Mouse (Mus musculus) ES-E14 (cell line): ENCODE data around the gene Dnah6. TPM values are rescaled to one million over a fixed set of nuclear protein-coding genes. Genes with fewer than 3 reads are reported as not detected.

Source experiments
- DNase-seq: peaks from one replicate; pipeline ENCODE4 v3.0.0-alpha.2; 2013; ENCODE audit warnings: low read depth, low spot score
- H3K27ac ChIP-seq: 2 replicates; pipeline ENCODE4 v1.5.1; 2012; ENCODE audit warnings: low read depth, mild to moderate bottlenecking, low read length, moderate library complexity, mixed read lengths; ENCODE audit not compliant: poor library complexity, insufficient read depth, severe bottlenecking
- H3K36me3 ChIP-seq: 2 replicates; pipeline ENCODE4 v1.6.1; 2012; ENCODE audit warnings: mild to moderate bottlenecking, low read length, moderate library complexity, mixed read lengths; ENCODE audit not compliant: control insufficient read depth, poor library complexity, insufficient read depth, severe bottlenecking
- H3K4me1 ChIP-seq, 2 experiments: fragments of 150-350 bp in 1 of 2; sonication (generic) in 1 of 2; 2 replicates each; pipeline ENCODE4 v1.6.1; 2012; ENCODE audit warnings: low read length in 2 of 2, mild to moderate bottlenecking in 1 of 2, mixed read lengths in 1 of 2; ENCODE audit not compliant: control insufficient read depth in 2 of 2, insufficient read depth in 2 of 2, poor library complexity in 1 of 2
- H3K4me3 ChIP-seq, 2 experiments: fragments of 150-350 bp in 1 of 2; sonication (generic) in 1 of 2; 2 replicates each; pipeline ENCODE4 v1.5.1; 2012; ENCODE audit warnings: low read length in 2 of 2, low read depth in 1 of 2, mild to moderate bottlenecking in 1 of 2, mixed read lengths in 1 of 2; ENCODE audit not compliant: insufficient read depth in 1 of 2, poor library complexity in 1 of 2, severe bottlenecking in 1 of 2
- H3K9ac ChIP-seq: 2 replicates; pipeline ENCODE4 v1.6.1; 2012; ENCODE audit warnings: low read depth, mild to moderate bottlenecking, low read length, mixed read lengths; ENCODE audit not compliant: poor library complexity, insufficient read depth, severe bottlenecking
- H3K9me3 ChIP-seq: fragments of 150-350 bp; sonication (generic); 2 replicates; pipeline ENCODE4 v1.6.1; 2012; ENCODE audit warnings: low read depth, mild to moderate bottlenecking, low read length; ENCODE audit not compliant: control insufficient read depth, insufficient read depth
- CHD2 ChIP-seq: IDR thresholded peaks from 2 replicates; pipeline ENCODE4 v1.6.1; 2014; ENCODE audit warnings: mild to moderate bottlenecking, low read depth, low read length, inconsistent platforms
- HCFC1 ChIP-seq: IDR thresholded peaks from 2 replicates; pipeline ENCODE4 v1.6.1; 2012; ENCODE audit warnings: low read length, inconsistent platforms, borderline replicate concordance; ENCODE audit not compliant: insufficient read depth
- MAFK ChIP-seq: IDR thresholded peaks from 2 replicates; pipeline ENCODE4 v1.6.1; 2014; ENCODE audit warnings: mild to moderate bottlenecking, low read depth, low read length, inconsistent platforms; ENCODE audit not compliant: insufficient read depth
- ZC3H11A ChIP-seq: IDR thresholded peaks from 2 replicates; pipeline ENCODE4 v1.6.1; 2012; ENCODE audit warnings: low read depth, mild to moderate bottlenecking, inconsistent platforms, low read length, borderline replicate concordance
- ZNF384 ChIP-seq: IDR thresholded peaks from 2 replicates; pipeline ENCODE4 v1.6.1; 2012; ENCODE audit warnings: low read depth, low read length, inconsistent platforms
- in situ Hi-C, 2 experiments: fragments of 600-800 bp; cut with MboI; formaldehyde crosslinking; loops; one replicate each; pipeline ENCODE4 v1.15.1; 2025; ENCODE audit warnings: low sequenced_read_pairs in 2 of 2, inconsistent platforms in 1 of 2; ENCODE audit not compliant: unreplicated experiment in 2 of 2
- total RNA-seq: library from RNA; depleted of rRNA; stranded (reverse); fragments of 300-350 nt; gene quantifications from 2 replicates; pipeline ENCODE4 v1.2.3, GENCODE M21; 2012

The Dnah6 gene
- total RNA-seq, 1 experiment: 0.54 TPM

GRCm38 (mm10) chr6:73161338-73161737, 60.1 kb downstream of the Dnah6 start:
- Histone ChIP-seq H3K27ac (no peak overlapping the region), H3K4me1 (no peaks in the 10 kb centered on the region), H3K4me3 (no peak overlapping the region), H3K9ac (no peak overlapping the region), H3K36me3 (no peaks in the 10 kb centered on the region), H3K9me3 (no peaks in the 10 kb centered on the region)
- in situ Hi-C loops: no loop called here
- TF ChIP-seq HCFC1 (no peak), ZNF384 (no peak), ZC3H11A (no peak), MAFK (no peak)
- DNase-seq: no peak

GRCm38 (mm10) chr6:73155455-73155854, 66.0 kb downstream of the Dnah6 start:
- DNase-seq: no peak
- in situ Hi-C loops: no loop called here
- TF ChIP-seq ZNF384 (no peak), HCFC1 (no peak), CHD2 (no peak), MAFK (no peak)
- Histone ChIP-seq H3K4me3 (no peak overlapping the region), H3K27ac (no peak overlapping the region), H3K9ac (no peak overlapping the region), H3K9me3 (no peaks in the 10 kb centered on the region), H3K36me3 (no peaks in the 10 kb centered on the region), H3K4me1 (no peaks in the 10 kb centered on the region)

GRCm38 (mm10) chr6:73153675-73154074, 67.8 kb downstream of the Dnah6 start:
- no peak overlapping the region for H3K27ac ChIP-seq
- H3K36me3 ChIP-seq: no peaks in the 10 kb centered on the region
- in situ Hi-C loops: no loop called here
- no peak overlapping the region for H3K9ac ChIP-seq
- no peak overlapping the region for H3K4me3 ChIP-seq
- DNase-seq: peak; percentile 87
- TF ChIP-seq HCFC1 (no peak), ZC3H11A (peak; percentile 59; the same call in 1 of the 2 replicates)
- H3K9me3 ChIP-seq: no peaks in the 10 kb centered on the region
- H3K4me1 ChIP-seq: no peaks in the 10 kb centered on the region

GRCm38 (mm10) chr6:73143403-73143802, 78.0 kb downstream of the Dnah6 start:
- DNase-seq: no peak
- in situ Hi-C loops: no loop called here
- Histone ChIP-seq H3K4me3 (no peak overlapping the region), H3K27ac (no peak overlapping the region), H3K9ac (no peak overlapping the region), H3K36me3 (no peaks in the 10 kb centered on the region), H3K4me1 (no peaks in the 10 kb centered on the region), H3K9me3 (no peaks in the 10 kb centered on the region)
- TF ChIP-seq ZC3H11A: no peak
- no peak for TF ChIP-seq MAFK
- TF ChIP-seq ZNF384: no peak

GRCm38 (mm10) chr6:73142776-73143175, 78.7 kb downstream of the Dnah6 start:
- H3K4me3 ChIP-seq: no peak overlapping the region
- no peak for DNase-seq
- no peaks in the 10 kb centered on the region for H3K4me1 ChIP-seq
- no peak overlapping the region for H3K9ac ChIP-seq
- in situ Hi-C loops: no loop called here
- H3K36me3 ChIP-seq: no peaks in the 10 kb centered on the region
- no peak overlapping the region for H3K27ac ChIP-seq
- no peak for TF ChIP-seq CHD2
- no peak for TF ChIP-seq ZC3H11A
- no peak for TF ChIP-seq MAFK
- no peak for TF ChIP-seq ZNF384
- no peak for TF ChIP-seq HCFC1
- no peaks in the 10 kb centered on the region for H3K9me3 ChIP-seq
